Comparison of ENCODE assay signal across 26 mouse cellular contexts in genomic region chr14:106183985-106184384, GRCm38 (mm10).
"Had no signal": no experiment of that assay in that cellular context is flagged by ENCODE, and none has a peak within 500 bp of the region (broad histone marks: within the 10 kb centered on the region; RNA-seq: fewer than 3 reads in every experiment).

No protein-coding gene starts in this region.

- ATAC-seq: forebrain, postnatal 0 days; intestine, embryonic 16.5 days; liver, embryonic 12.5 days had no signal

- DNase-seq: forebrain, postnatal 0 days; gastrocnemius, postnatal 14 days; gastrocnemius, postnatal 36 days; heart, adult 11 months; heart, adult 2 months; heart, postnatal 14 days; heart, postnatal 36 days; kidney, adult 11 months; kidney, adult 2 months; kidney, adult 9 months; kidney, postnatal 14 days; kidney, postnatal 36 days; layer of hippocampus, adult 9-11 months; layer of hippocampus, postnatal 36 days; left cerebral cortex, postnatal 4 days had no signal

- H3K27me3 ChIP-seq: heart, embryonic 13.5 days; heart, embryonic 15.5 days; hindbrain, embryonic 13.5 days; hindbrain, embryonic 15.5 days; kidney, embryonic 15.5 days; limb, embryonic 13.5 days; limb, embryonic 15.5 days; liver, embryonic 12.5 days had no signal

- H3K9ac ChIP-seq: forebrain, postnatal 0 days; heart, embryonic 13.5 days; heart, embryonic 15.5 days; hindbrain, embryonic 13.5 days; hindbrain, embryonic 15.5 days; kidney, embryonic 15.5 days; limb, embryonic 13.5 days; limb, embryonic 15.5 days; liver, embryonic 12.5 days; liver, embryonic 14.5 days had no signal

- H3K27ac ChIP-seq: heart, adult 2 months; heart, embryonic 13.5 days; heart, embryonic 15.5 days; hindbrain, embryonic 13.5 days; hindbrain, embryonic 15.5 days; kidney, embryonic 15.5 days; kidney, postnatal 0 days; limb, embryonic 13.5 days; limb, embryonic 15.5 days; liver, embryonic 12.5 days; liver, embryonic 14.5 days had no signal

- H3K4me2 ChIP-seq: heart, embryonic 13.5 days; heart, embryonic 15.5 days; hindbrain, embryonic 13.5 days; hindbrain, embryonic 15.5 days; kidney, embryonic 15.5 days; limb, embryonic 13.5 days; limb, embryonic 15.5 days; liver, embryonic 12.5 days had no signal

- H3K4me3 ChIP-seq: heart, adult 2 months; heart, embryonic 13.5 days; heart, embryonic 15.5 days; hindbrain, embryonic 13.5 days; hindbrain, embryonic 15.5 days; kidney, embryonic 15.5 days; limb, embryonic 13.5 days; limb, embryonic 15.5 days; liver, embryonic 12.5 days had no signal

- H3K36me3 ChIP-seq: heart, embryonic 13.5 days; heart, embryonic 15.5 days; hindbrain, embryonic 13.5 days; hindbrain, embryonic 15.5 days; kidney, embryonic 15.5 days; limb, embryonic 13.5 days; limb, embryonic 15.5 days; liver, embryonic 12.5 days had no signal

- H3K4me1 ChIP-seq: hindbrain, embryonic 13.5 days; hindbrain, embryonic 15.5 days; limb, embryonic 13.5 days; limb, embryonic 15.5 days; liver, embryonic 12.5 days had no signal

- H3K9me3 ChIP-seq: heart, embryonic 13.5 days; heart, embryonic 15.5 days; hindbrain, embryonic 13.5 days; hindbrain, embryonic 15.5 days; kidney, embryonic 15.5 days; limb, embryonic 13.5 days; limb, embryonic 15.5 days; liver, embryonic 12.5 days had no signal
